Mouse (Mus musculus): Measurements from ENCODE around the gene Mgarp.
"Not testable (repeated sequence)": the region's sequence is repeated elsewhere in the genome, so short reads cannot be mapped to it uniquely, and the experiment has no call there.

Gene Mgarp

DNA sequence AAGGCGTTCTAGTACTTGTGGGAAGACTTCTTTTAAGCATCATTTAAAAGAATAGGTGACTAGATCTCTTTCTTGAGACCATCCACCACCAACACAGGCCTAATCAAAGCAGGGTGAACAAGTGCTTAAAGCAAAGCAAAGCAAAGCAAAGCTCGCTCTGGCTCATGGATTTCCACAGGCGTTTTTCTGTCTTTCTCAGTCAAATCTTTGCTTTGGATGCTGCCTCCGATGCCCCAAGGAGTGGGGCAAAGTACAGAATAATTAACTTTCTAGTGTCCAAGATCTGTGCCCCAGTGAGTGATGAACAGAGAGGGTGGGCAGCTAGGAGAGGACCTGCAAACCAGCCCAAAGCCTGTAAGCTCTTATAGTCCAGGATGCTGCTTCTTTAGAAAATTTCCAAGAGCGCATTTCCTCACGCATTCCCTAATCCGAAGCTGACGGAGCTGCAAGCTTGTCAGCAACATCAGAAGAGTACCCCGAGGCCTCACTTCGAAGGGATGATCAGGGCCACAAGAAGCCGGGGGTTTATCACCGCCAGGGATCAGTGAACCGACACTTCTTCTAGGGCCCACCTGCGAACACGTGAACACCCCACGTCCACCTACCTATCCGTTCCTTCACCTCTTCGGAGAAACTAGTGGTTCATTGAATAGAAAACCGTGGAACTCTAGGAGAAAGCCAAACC, 935 bp downstream of the Mgarp start:
- no peak for DNase-seq

DNA sequence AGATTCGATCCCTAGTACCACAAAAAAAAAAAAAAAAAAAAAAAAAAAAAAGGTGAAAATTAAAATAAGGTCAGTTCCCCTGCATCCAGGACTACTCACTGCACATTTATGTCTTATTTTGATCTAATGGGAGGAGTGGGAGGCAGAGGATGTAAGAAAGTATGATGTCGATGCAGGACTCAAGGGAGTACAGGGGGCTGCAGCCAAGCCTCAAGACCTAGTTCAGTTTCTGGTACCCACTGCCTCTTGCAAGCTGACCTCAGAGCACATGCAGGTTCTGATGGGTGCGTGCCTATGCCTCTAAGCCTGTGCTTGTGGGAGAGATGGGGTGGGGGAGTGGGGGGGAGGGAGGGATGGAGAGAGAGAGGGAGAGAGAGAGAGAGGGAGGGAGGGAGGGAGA, 1.7 kb downstream of the Mgarp start:
- DNase-seq = no peak

DNA sequence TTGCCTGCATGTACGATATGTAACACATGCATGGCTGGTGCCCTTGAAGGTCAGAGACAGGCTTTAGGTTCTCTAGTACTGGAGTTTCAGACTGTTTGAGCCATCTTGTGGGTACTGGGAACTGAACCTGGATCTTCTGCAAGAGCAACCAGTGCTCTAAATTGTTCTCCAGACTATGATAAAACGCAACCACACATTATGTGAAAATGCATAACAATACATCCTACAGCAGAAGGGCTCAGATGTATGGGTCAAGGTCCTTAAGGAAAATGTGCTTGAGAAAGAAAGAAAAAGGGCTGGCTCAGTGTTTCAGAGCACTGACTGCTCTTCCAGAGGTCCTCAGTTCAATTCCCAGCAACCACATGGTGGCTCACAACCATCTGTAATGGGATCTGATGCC, 2.9 kb downstream of the Mgarp start:
- no peak for DNase-seq

DNA sequence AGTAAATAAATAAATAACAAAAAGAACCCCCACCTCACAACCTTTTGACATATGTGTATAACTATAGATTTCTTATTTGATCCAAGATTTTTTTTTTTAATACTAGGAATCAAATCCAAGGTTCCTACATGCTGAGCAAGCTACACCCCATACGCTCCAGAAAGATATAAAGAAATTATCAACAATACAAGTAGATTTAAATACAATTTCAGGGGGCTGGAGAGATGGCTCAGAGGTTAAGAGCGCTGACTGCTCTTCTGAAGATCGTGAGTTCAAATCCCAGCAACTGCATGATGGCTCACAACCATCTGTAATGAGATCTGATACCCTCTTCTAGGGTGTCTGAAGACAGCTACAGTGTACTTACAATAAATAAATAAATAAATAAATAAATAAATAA, 3.5 kb downstream of the Mgarp start:
- not testable (repeated sequence) for DNase-seq

DNA sequence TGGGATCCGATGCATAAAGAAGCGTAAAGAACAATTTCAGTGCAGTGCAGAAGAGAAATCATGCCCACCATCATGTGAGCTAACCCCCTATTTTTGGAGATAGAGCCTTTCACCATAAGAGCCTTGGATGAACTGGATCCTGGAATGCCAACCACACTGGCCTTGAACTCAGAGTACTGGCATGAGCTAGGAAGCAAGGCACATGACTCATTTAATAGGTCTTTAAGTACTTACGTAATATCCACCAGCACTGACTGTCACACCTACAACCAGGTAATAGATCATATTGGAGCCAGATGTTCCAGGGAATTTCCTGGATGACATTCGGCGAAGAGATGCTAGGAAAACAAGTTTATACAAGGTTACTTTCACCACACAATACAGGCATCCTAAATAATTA, 4.9 kb downstream of the Mgarp start:
- DNase-seq = no peak

DNA sequence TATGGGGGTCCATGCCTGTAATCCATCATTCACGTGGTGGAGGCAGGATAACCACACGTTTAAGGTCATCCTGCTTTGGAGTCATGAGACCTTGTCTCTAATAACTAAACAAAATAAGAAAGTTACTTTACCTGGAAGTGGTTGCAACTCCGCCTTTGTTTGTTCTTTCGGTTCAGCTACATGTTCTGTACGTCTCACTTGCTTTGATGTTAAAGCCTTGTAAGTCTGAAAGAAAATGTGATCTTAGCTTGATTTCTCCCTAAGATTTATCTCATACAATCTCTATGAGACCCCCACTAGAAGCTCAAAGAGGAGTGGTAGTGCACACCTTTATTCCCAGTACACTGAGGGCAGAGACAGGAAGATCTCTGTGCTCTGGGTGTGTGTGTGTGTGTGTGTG, 5.4 kb downstream of the Mgarp start:
- DNase-seq = no peak

DNA sequence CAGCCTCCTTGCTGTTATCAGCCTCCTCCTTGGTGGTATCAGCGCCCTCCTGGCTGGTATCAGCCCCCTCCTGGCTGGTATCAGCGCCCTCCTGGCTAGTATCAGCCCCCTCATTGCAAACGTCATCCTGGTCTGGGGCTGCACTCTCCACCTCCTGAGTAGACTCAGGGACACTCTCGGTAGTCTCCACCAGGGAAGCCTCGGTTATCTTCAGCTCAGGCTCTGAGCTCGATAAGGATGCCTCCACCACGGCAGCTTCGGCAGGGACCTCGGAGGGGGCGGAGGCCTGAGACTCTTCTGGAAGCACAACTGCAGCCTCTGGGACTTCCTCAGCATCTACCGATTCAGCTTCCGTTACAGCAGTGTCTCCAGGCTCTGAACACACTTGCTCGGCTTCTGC, 7.6 kb downstream of the Mgarp start:
- DNase-seq = peak; percentile 32

DNA sequence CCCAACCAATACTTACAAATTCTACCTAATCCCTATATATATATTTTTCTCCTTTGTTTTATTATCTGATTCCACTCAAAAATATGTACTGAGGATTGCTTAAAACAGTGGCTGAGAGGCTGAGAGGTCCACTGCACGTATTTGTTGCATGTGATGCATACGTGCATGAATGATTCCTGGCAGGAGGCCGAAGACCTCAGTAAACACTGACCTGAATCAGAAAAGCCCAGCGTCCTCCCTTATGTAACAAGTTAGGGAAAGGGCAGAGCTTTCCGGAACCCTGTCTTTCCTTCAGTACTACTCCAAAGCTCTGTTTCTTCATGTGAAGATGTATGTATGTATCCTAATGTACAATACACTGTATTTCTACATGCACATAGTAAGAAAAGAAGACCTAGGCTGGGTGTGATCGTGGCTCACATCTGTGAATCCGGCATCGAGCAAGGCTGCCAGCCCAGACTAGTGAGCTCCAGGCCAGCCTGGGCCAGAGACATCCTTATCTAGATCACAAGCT, 8.6 kb downstream of the Mgarp start:
- DNase-seq = no peak

DNA sequence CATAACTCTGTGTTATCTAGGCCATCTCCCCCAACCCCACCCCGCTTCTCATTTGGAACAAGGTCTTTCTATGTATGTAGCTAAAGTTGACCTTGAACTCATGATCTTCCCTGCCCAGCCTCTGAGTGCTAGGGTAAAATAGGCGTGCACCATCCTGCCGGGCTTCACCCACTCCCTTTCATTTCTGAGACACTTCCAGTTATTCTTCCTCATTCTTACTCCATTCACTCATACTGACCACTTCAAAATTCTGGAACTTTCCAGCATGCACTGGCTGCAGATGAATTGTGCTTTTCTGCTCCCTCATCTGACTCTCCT, 9.4 kb downstream of the Mgarp start:
- no peak for DNase-seq

DNA sequence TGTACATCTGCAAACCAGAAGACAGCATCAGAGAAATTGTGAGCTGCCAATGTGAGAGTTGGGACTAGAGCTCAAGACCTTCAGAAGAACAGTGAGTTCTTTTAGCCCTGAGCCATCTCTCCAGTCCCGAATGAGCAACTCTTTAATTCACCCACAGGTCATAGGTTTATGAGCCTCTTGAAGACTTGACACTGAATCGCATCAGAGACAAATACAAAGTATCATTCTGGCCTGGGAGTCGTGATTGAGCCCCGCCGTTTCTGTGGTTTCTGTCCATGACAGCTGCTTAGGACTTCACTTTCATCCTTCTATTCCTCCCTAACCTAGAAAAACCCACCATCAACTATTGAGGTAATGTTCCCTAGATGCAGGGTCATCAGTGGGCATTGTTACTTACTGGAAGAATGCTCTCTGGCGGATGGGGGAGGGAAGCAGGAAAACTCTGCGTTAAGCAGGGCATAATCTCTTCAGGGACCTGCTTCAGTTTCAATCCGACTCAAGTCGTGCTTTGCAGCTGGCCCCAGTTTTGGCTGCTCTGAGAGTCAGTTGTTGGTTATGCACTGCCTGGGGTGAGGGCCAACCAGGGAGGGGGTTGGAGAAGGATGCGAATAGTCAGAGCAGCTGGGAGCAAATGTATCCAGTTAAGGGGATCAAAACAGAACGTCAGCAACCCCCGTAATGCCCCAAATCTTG, 10.0 kb downstream of the Mgarp start:
- DNase-seq = no peak

DNA sequence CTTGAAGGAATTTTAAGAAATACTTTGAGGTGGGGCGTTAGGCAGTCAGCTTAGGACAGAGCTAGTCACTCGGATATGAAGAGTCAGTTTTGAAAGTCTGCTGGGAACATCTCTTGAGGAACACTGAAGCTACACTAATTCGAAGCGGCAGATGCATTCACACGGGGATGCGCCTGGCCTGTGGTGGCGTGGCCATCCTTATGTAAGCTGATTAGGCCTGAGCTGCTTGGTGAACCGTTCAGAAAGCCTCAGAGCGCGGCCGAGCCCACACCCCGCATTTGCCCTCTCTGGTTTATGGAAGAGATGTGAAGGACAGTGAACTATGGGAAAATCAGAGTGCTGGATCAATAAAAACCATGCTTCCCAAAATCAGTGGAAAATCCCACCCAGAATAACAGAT, 13.1 kb downstream of the Mgarp start:
- no peak for DNase-seq

DNA sequence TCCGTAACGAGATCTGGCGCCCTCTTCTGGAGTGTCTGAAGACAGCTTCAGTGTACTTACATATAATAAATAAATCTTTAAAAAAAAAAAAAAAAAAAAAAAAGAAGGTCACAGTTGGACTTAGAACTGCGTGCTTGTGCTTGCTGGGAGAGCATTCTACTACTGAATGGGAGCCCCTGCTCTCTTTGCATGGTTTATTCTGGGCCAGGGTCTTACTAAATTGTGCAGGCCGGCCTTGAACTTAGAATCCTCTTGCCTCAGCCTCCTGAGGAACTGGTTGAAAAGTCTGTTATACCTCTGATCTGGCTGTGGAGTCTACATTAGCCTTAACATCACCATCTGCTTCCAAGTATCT, 15.9 kb downstream of the Mgarp start:
- DNase-seq = no peak

DNA sequence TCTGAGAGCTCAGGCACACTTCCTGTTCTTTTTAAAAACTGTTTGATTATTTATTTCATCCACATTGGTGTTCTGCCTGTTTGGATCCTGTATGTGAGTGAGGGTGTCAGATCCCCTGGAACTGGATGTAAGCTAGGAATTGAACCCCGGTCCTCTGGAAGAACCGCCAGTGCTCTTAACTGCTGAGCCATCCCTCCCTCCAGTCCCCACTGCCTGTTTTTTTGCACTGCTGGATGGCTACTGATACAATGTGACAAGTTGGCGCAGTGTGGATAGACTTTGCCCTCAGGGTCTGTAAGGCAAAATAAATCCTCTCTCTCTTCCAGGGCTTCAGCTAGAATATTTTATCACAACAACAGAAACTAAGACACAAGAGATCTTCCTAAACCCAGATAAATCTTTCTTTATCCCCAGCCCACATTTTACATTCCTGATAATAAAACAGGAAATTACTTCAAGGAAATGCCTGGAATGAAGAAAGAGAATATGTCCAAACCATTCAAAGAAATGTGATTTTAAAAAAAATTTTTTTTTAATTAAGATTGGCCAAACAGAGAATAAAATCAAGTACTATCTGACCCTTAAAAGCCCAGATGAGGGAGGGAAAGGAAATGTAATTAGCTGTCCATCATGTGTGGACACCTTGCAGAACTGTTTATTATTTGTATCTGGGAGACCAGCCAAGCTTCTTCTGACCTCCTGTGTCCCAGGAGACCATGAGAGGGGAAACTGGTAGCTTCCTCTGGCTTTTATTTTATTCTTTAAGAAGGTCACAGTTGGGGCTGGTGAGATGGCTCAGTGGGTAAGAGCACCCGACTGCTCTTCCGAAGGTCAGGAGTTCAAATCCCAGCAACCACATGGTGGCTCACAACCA, 16.5 kb downstream of the Mgarp start:
- no peak for DNase-seq

DNA sequence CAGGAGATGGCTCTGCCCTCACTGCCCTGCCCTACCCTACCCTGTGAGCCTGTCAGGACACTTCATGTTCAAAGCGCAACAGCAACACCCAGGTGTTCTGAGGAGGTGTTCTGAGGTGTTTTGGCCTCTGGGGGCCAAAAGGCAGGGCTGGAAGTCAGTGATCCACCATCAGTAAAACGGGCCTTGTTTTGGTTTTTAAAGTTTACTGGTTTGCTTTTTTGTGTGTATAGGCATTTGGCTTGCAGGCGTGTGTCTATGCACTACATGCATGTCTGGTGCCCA, 17.9 kb downstream of the Mgarp start:
- DNase-seq = no peak

DNA sequence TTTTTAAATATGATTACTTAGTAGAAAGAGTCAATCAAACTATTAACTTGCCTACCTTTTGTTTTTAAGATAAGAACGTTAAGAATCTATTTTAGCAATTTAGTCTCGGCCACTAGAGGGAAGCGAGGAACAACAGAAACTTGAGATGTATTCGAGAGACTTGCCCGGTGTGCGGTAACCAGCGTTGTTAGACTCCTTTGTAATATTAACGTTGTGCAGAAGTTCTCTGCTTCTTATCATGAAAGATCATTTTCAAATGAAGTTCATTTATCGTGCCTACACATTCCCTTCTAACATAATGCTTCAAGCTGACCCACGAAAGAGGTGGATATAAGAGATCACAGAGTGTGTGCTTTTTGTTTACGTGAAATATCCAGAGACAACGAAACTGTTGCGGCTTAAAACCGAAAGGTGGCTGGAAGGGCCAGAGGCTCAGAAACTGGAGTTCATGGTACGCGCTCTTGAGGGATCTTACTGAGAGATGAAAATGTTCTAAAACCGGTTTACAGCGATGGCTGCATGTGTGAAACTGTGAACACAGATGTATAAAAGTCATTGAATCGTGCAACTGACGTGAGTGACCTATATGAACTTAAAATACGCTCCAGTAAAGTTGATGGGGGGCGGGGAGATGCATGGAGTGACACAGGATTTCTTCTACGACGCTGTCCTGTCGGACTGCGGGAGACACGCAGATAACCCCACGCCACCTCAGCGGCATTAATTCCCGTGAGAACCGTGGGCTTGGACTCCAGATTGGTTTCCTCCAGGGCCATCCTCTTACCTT, 18.5 kb downstream of the Mgarp start:
- DNase-seq = peak; percentile 41

DNA sequence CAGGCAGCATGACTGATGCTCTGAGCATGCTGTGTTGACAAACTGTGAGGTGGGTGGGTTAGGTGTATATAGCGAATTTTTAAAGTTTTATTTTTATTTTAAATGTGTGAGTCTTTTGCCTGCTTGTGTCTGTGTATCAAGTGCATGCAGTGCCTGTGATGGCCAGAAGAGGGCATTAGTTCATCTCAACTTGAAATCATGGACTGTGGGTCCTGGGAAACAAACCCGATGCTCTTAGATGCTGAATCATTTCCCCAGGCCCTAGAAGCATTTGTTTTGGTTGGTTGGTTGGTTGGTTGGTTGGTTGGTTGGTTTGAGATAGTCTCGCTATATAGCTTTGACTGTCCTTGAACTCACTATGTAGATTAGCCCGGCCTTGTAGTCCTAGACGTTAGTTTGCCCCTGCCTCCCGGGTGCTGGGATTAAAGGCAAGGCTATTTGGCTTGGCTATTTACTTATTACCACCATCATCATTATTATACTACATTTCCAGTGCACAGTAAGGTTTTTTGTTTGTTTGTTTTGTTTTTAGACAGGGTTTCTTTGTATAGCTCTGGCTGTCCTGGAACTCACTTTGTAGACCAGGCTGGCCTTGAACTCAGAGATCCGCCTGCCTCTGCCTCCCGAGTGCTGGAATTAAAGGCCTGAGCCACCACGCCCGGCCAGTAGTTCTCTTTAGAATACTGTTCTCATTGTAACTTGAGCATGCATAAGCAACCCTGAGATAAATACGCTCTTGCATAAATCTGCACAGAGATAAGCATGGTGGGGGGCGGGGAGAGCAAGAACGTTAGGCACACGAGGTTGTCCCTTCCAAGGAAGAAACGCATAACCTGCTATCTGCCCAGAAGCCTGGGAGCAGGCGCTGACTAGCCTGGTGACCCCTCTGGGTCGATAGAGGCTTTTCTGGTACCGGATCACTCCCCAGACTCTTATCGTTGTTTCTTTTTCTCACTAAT, 21.0 kb downstream of the Mgarp start:
- DNase-seq = peak; percentile 79

DNA sequence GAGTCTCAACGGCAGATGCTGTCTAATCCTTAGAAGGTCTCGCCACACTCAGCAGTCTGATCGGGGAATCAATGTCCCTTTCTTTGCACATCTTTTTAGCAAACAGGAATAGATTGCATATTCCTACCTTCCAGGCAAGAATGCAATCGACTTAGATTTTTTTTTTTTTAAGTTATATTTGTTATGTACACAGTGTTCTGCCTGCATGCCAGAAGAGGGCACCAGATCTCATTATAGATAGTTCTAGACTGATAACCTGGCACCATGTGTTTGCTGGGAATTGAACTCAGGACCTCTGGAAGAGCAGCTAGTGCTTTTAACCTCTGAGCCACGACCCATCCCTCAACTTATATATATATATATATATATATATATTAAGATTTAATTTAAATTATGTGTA, 23.0 kb downstream of the Mgarp start:
- DNase-seq = no peak

DNA sequence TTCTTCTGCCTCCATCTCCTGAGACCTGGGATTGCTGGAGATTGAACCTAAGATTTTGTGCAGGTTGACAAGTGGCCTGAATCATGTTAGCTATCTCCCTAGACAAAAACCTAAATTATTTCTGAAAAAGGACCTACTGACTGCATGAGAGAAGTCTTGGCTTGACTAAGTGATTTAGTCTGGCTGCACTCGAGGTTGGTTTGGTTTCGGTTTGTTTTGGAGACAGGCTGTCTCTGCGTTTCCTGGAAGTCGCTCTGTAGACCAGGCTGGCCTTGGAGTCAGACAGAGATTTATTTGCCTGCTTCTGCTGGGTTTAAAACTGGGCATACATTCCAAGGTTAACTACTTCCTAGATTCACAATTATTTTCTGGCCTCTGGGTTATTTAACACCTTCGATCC, 23.7 kb downstream of the Mgarp start:
- no peak for DNase-seq

DNA sequence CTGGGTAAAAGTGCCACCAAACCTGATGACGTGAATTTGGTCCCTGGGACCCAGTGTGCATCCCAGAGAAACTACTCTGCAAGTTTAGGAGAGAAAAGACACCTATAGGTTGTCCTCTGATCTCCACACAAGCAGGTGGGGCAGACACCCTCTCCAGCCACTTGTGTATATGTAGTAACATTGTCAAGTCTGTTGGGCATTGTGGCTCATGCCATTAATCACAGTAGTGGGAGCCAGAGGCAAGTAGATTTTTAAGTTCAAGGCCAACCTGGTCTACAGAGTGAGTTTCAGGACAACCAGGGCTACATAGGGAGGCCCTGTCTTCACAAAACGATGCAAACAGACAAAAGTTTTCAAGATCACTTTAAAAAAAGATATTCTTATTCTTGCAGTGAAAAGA, 24.7 kb downstream of the Mgarp start:
- DNase-seq = no peak

DNA sequence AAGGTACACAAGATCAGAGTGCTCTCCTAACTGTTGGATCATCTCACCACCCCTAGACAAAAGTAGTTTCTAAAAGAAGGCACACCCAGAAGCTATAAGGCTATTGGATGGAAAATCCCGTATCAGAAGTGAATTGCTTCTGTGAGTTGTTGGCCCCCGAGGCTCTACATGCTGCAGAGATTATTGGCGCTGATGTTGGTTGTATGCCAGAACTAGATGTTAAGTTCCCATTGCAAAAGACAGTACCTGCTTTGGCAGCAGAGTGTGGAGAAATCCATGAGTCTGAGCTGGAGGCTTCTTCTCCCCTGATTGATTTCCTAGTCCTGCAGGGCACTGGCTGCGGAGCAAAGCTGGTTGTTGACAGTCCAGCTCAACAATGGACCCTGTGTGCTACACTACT, 28.5 kb downstream of the Mgarp start:
- DNase-seq = no peak

DNA sequence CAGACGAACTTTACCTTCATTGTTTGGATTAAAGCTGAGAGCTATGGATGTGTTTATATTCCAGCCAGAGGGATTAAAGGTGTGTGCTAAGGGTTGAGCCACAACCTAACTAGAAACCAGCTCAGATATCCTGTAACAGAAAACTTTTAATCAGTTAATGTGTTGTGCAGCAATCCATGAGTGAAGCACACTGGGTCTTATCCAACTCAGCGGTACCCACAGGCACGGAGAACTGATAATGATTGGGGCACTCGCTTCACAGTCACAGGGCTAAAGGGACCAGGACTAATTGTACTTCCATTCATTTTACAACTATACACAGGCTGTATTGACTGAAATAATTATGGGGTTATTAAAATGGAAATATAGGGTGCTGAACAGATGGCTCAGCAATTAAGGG, 29.6 kb downstream of the Mgarp start:
- no peak for DNase-seq

DNA sequence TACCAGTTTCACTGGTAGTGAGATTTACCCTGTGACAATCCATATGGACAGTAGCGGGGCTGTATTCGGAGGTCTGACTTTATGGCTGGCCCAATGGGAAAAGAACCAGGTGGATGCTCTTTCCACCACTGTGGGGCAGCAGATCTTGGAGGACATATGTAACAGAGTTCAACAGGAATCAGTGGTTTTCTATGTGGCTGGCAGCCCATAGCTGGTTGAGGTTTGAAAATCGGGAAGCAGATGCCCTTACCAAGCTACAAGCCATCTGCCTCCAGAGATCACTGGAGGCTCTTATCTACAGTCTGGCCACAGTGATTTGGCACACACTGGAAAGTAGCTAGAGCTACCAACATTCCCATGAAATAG, 31.0 kb downstream of the Mgarp start:
- no peak for DNase-seq
